Mouse (Mus musculus): Measurements from ENCODE around the gene Kcnk1.

GRCm38 (mm10) chr8:126063832-126064409 is 69.0 kb downstream of the Kcnk1 start:
- no peak for TF ChIP-seq CTCF (IDR thresholded peaks at IDR 0.05; ENCODE audit: control insufficient read depth, insufficient read depth, insufficient read length)
- TF ChIP-seq MAX (IDR thresholded peaks at IDR 0.05) = no peak
- TF ChIP-seq MYOD1 (IDR thresholded peaks at IDR 0.05; ENCODE audit: control insufficient read depth, insufficient read length, low read depth) = no peak
- no peak for TF ChIP-seq USF1 (IDR thresholded peaks at IDR 0.05; ENCODE audit: low read depth)
- TF ChIP-seq FOSL1 (IDR thresholded peaks at IDR 0.05; ENCODE audit: insufficient read depth, low read length, poor library complexity, severe bottlenecking) = no peak
- no peak for TF ChIP-seq CEBPB (IDR thresholded peaks at IDR 0.05; ENCODE audit: low read depth)

Data from C2C12 (cell line).